Mouse (Mus musculus) forebrain, embryonic 13.5 days (tissue): ENCODE data around the gene Eif3d. TPM values are rescaled to one million over a fixed set of nuclear protein-coding genes. Genes with fewer than 3 reads are reported as not detected.
"Not testable (repeated sequence)": the region's sequence is repeated elsewhere in the genome, so short reads cannot be mapped to it uniquely, and the experiment has no call there.

Experiments
- ATAC-seq: fragments of 200-750 bp; cut with Nextera tagmentation; 2 replicates; pipeline ENCODE4 v1.8.0; 2017
- H3K27ac ChIP-seq: fragments of 300-500 bp; sonication (generic); 2 replicates; pipeline ENCODE4 v1.5.1; 2015; ENCODE audit warnings: inconsistent platforms, mild to moderate bottlenecking, moderate library complexity
- H3K27me3 ChIP-seq: fragments of 300-500 bp; sonication (generic); 2 replicates; pipeline ENCODE4 v1.6.1; 2015; ENCODE audit warnings: mild to moderate bottlenecking, inconsistent platforms
- H3K36me3 ChIP-seq: fragments of 300-500 bp; sonication (generic); 2 replicates; pipeline ENCODE4 v1.6.1; 2015; ENCODE audit warnings: mild to moderate bottlenecking, inconsistent platforms; ENCODE audit not compliant: poor library complexity, severe bottlenecking
- H3K4me1 ChIP-seq: fragments of 300-500 bp; sonication (generic); 2 replicates; pipeline ENCODE4 v1.6.1; 2015; ENCODE audit warnings: inconsistent platforms
- H3K4me2 ChIP-seq: fragments of 300-500 bp; sonication (generic); 2 replicates; pipeline ENCODE4 v1.6.1; 2015; ENCODE audit warnings: inconsistent platforms, mild to moderate bottlenecking, moderate library complexity
- H3K4me3 ChIP-seq: fragments of 300-500 bp; sonication (generic); 2 replicates; pipeline ENCODE4 v1.5.1; 2015; ENCODE audit warnings: mild to moderate bottlenecking, inconsistent platforms
- H3K9ac ChIP-seq: fragments of 300-500 bp; sonication (generic); 2 replicates; pipeline ENCODE4 v1.6.1; 2015; ENCODE audit warnings: mild to moderate bottlenecking, inconsistent platforms
- H3K9me3 ChIP-seq: fragments of 300-500 bp; sonication (generic); replicated peaks from 2 replicates; pipeline ENCODE4 v1.6.1; 2016; ENCODE audit warnings: inconsistent platforms
- WGBS: fragments of 180-500 bp; shearing (Covaris S2); methylation state at CpG from one replicate; pipeline ENCODE4 v1.1.7; 2015; 5-methylcytosine and 5-hydroxymethylcytosine counted together
- polyA plus RNA-seq: library from polyadenylated mRNA; unstranded; fragments of >200 nt; fragmentation: Nextera tagmentation; extraction: Ambion mirVana; gene quantifications from 2 replicates; pipeline ENCODE4 v1.2.1, GENCODE M21; 2015

The Eif3d gene
- polyA plus RNA-seq = 200 and 207 TPM in 2 replicates

DNA sequence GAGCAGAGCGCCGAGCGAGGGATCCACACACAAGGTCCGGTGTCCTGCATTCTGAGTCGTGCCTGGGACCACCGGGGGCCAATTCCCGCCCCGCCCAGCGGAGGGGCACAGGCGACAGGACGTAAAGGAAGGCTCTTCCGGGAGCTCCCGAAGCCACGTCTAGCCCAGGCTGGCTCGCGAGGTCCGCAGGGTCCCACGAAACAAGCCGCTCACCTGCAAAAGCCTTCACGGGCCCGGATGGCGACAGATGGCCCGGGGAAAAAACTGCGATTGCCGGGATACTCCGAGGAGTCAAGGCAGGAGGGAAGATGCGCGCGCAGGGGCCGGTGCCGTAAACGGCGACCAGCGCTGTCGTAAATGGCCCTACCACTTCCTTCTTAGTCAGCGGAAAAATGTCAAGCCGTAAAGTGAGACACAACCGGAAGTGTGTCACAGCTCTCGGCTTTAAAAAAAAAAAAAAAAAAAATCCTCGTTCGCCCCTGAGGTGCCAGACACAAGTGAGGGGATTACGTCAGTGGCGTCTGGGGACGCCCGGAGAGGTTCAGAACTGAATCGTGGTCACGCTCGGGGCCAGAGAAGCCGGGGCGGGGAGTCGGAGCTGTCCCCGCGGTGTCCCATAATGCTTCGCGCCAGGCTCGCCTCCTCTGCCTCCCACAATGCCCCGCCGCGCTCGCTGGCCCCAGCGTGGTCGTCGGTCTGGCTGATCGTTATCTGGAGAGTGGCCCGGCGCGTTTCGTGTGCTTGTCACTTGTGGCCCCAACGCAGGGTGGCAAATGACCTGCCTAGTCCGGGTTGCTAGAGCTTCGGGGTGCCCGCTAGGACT lies at the start of gene Eif3d:
Gene Eif3d (minus strand): TSS at position 344 of the 823 bp plus-strand sequence.
- H3K9ac ChIP-seq = peak within 1 kb of the TSS; percentile 94
- peaks cover 30% of the 10 kb centered on the region for H3K36me3 ChIP-seq
- H3K4me2 ChIP-seq = peak within 1 kb of the TSS; percentile 94
- peak; percentile 91 for ATAC-seq
- H3K4me1 ChIP-seq = peaks cover 24% of the 10 kb centered on the region
- WGBS = under 1% methylated on average over 72 of the region's 72 CpGs
- H3K9me3 ChIP-seq = no peaks in the 10 kb centered on the region
- peak within 1 kb of the TSS; percentile 99 for H3K27ac ChIP-seq
- peak within 1 kb of the TSS; percentile 82 for H3K4me3 ChIP-seq
- no peaks in the 10 kb centered on the region for H3K27me3 ChIP-seq

DNA sequence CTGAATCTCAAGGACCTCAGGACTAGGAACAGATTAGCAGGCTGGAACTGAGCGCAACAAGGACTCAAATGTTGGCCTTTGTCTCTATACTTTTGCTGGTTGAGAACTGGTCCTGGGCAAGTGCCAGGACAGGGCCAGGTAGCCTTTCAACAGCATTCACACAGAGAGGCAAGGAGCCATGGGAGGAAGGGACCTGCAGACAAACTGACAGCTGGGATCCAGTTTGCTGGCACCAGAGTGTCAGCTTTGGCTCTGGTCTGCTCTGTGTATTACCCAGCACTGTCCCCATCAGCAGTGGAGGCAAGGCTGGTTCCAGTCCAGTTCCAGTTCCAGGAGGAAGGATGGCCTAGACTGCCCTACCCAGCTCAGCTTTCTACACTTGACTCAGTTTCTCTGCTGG lies 43.4 kb upstream of the Eif3d start:
- no peak for ATAC-seq
- no peak overlapping the region for H3K4me3 ChIP-seq
- no peak overlapping the region for H3K9ac ChIP-seq
- no peaks in the 10 kb centered on the region for H3K27me3 ChIP-seq
- H3K9me3 ChIP-seq = no peaks in the 10 kb centered on the region
- H3K4me1 ChIP-seq = no peaks in the 10 kb centered on the region
- H3K36me3 ChIP-seq = no peaks in the 10 kb centered on the region
- no peak overlapping the region for H3K4me2 ChIP-seq
- no peak overlapping the region for H3K27ac ChIP-seq
- WGBS = 91% methylated on average over 1 of the region's 1 CpGs

DNA sequence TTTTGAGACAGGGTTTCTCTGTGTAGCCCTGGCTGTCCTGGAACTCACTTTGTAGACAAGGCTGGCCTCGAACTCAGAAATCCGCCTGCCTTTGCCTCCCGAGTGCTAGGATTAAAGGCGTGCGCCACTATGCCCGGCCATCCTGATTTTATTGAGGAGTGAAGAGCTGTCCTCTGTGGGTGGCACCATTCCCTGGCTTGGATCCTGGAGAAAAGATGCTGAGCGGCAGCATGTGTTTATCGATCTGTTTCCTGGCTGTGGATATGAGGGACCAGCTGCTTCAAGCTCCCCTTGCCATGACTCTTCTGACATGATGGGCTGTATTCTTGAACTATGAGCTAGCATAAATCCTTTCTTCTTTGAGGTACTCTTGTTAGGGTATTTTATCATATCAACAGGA lies 37.6 kb upstream of the Eif3d start:
- not testable (repeated sequence) for H3K36me3 ChIP-seq, H3K27me3 ChIP-seq, H3K9me3 ChIP-seq, H3K4me2 ChIP-seq, H3K9ac ChIP-seq, H3K4me3 ChIP-seq, H3K27ac ChIP-seq, H3K4me1 ChIP-seq, ATAC-seq
- WGBS = 94% methylated on average over 8 of the region's 8 CpGs

GRCm38 (mm10) chr15:78003929-78004328 lies 33.3 kb upstream of the Eif3d start:
- WGBS = 58% methylated on average over 9 of the region's 9 CpGs
- Histone ChIP-seq H3K36me3 (no peaks in the 10 kb centered on the region), H3K4me2 (no peak overlapping the region), H3K4me1 (no peaks in the 10 kb centered on the region), H3K27ac (no peak overlapping the region), H3K9me3 (no peaks in the 10 kb centered on the region), H3K27me3 (no peaks in the 10 kb centered on the region), H3K4me3 (no peak overlapping the region), H3K9ac (no peak overlapping the region)
- ATAC-seq = no peak

DNA sequence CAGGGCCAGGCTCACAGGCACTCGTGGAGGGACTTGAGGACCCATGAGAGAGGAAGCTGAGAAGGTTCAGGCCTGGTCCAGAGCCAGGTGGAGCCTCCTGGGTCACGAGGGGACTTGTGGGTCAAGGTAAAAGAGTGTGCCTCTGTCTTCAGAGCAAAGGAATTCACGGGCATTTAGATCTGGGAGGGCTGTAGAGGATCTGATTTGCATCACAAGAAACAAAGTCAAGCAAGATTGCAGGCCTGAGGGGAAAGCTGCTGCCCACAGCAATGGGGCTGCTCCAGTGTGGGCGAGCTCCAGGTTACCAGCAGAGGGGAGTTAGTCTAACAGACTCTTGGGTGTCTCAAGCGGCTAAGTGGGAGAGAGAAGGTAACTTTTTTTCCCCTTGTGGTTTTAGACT lies 30.8 kb upstream of the Eif3d start:
- WGBS = 17% methylated on average over 5 of the region's 5 CpGs
- Histone ChIP-seq H3K27me3 (no peaks in the 10 kb centered on the region), H3K27ac (no peak overlapping the region), H3K36me3 (no peaks in the 10 kb centered on the region), H3K9ac (no peak overlapping the region), H3K9me3 (no peaks in the 10 kb centered on the region), H3K4me3 (no peak overlapping the region), H3K4me2 (no peak overlapping the region), H3K4me1 (peaks cover 4% of the 10 kb centered on the region; the same call in 1 of the 2 replicates)
- ATAC-seq = no peak

- H3K4me1 ChIP-seq = no peaks in the 10 kb centered on the region
- H3K9me3 ChIP-seq = no peaks in the 10 kb centered on the region
- ATAC-seq = no peak
- H3K4me3 ChIP-seq = no peak overlapping the region
- 72% methylated on average over 5 of the region's 5 CpGs for WGBS
- no peak overlapping the region for H3K27ac ChIP-seq
- peaks cover 10% of the 10 kb centered on the region; the same call in 1 of the 2 replicates for H3K27me3 ChIP-seq
- no peaks in the 10 kb centered on the region for H3K36me3 ChIP-seq
- H3K4me2 ChIP-seq = no peak overlapping the region
- H3K9ac ChIP-seq = no peak overlapping the region
Measured at GRCm38 (mm10) chr15:77988541-77988940, 17.9 kb upstream of the Eif3d start.

DNA sequence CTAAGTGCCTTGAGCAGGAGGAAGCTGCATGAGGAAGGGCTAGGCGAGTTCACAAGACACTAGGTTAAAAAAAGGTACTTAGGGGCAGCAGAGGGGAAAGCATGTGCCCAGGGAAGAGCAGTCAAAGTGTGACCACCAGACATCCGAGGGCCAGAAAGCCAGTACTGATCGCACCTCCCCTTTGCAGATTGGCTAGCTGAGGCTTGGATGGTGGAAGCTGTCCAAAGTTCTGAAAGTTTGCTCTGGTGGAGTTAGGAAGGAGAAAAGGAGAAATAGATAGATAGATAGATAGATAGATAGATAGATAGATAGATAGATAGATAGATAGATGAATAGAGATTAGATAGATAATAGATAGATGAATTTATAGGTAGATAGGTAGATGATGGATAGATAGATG lies 12.8 kb upstream of the Eif3d start:
- Histone ChIP-seq H3K9ac (no peak overlapping the region), H3K4me3 (no peak overlapping the region), H3K9me3 (no peaks in the 10 kb centered on the region), H3K4me2 (no peak overlapping the region), H3K27me3 (peaks cover 14% of the 10 kb centered on the region; the same call in 1 of the 2 replicates), H3K36me3 (no peaks in the 10 kb centered on the region), H3K4me1 (no peaks in the 10 kb centered on the region), H3K27ac (no peak overlapping the region)
- no peak for ATAC-seq
- 43% methylated on average over 3 of the region's 3 CpGs for WGBS

DNA sequence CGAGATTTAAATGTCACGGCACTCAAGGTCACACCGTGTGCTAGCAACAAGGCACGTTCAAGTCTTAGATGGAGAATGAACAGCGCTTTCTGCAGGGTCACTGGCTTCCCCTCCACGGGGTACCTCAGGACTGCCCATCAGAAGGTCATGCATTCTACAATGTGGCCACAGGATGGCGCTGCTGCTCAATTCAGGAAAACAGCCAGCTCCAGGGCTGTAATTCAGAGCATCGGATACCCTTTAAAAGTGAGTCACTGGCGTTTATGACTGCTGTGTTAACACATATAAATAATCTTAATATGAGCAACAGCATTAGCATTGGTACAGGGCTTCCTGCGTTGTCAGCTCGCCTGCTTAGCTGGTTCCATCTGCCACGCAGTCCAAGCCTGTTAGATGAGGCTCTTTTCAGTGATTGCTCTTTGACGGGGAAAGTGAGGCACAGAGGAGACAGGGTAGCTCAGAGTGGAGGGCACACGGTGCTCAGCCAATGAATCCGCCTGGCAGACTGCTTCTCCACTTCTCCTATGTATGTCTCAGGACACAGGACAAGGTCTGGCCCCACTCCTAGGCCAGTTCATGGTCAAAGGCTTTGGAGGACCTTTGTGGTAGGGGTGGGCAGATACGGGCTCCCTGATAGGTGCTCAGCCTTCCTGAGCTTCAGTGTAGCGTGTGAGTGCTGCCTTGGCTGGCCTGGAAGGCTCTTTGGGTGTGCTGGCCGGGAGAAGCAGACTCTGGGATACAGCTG lies 11.8 kb upstream of the Eif3d start:
- H3K4me2 ChIP-seq = no peak overlapping the region
- no peaks in the 10 kb centered on the region for H3K36me3 ChIP-seq
- H3K4me1 ChIP-seq = no peaks in the 10 kb centered on the region
- WGBS = 28% methylated on average over 18 of the region's 18 CpGs
- H3K9me3 ChIP-seq = no peaks in the 10 kb centered on the region
- ATAC-seq = no peak
- H3K9ac ChIP-seq = no peak overlapping the region
- no peak overlapping the region for H3K4me3 ChIP-seq
- no peak overlapping the region for H3K27ac ChIP-seq
- peaks cover 14% of the 10 kb centered on the region; the same call in 1 of the 2 replicates for H3K27me3 ChIP-seq

DNA sequence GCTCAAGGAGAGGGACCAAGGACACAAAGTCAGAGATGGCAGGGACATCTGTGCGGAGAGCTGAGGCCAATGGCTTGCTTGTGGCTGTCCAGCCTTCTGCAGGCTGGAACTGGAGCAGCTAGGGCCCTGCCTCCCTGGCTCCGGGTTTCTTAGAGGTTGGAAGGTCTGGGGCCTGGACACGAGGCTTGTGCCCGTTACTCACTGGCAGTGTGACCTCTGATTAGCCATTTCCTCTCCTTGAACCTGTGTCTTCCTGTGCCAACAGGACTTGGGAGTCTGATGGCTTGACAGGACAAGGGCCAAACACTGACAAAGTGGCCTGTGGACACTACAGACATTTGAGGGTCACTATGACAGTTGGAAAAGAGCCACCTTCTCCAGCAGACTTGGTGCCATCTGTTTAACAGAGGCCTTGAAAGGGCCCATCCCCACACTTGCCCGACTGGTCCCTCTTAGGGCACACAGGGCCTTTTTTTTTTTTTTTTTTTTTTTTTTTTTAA lies 10.6 kb upstream of the Eif3d start:
- no peak overlapping the region for H3K4me2 ChIP-seq
- no peak overlapping the region for H3K4me3 ChIP-seq
- H3K27ac ChIP-seq = no peak overlapping the region
- WGBS = 78% methylated on average over 5 of the region's 5 CpGs
- H3K36me3 ChIP-seq = no peaks in the 10 kb centered on the region
- H3K9ac ChIP-seq = no peak overlapping the region
- no peaks in the 10 kb centered on the region for H3K4me1 ChIP-seq
- peaks cover 14% of the 10 kb centered on the region; the same call in 1 of the 2 replicates for H3K27me3 ChIP-seq
- no peaks in the 10 kb centered on the region for H3K9me3 ChIP-seq
- no peak for ATAC-seq

GRCm38 (mm10) chr15:77979427-77979865 lies 8.8 kb upstream of the Eif3d start:
- Histone ChIP-seq H3K9me3 (no peaks in the 10 kb centered on the region), H3K4me2 (no peak overlapping the region), H3K9ac (no peak overlapping the region), H3K27me3 (peaks cover 7% of the 10 kb centered on the region; the same call in 1 of the 2 replicates), H3K27ac (no peak overlapping the region), H3K4me3 (no peak overlapping the region), H3K36me3 (no peaks in the 10 kb centered on the region), H3K4me1 (no peaks in the 10 kb centered on the region)
- WGBS = 85% methylated on average over 10 of the region's 10 CpGs
- ATAC-seq = no peak

- Histone ChIP-seq H3K4me1 (no peaks in the 10 kb centered on the region), H3K4me3 (no peak overlapping the region), H3K4me2 (no peak overlapping the region), H3K27ac (no peak overlapping the region), H3K9me3 (no peaks in the 10 kb centered on the region), H3K9ac (no peak overlapping the region), H3K36me3 (no peaks in the 10 kb centered on the region), H3K27me3 (0 out of 2 replicates have a peak, but pooled peaks cover 4% of the 10 kb centered on the region)
- WGBS = 62% methylated on average over 3 of the region's 3 CpGs
- ATAC-seq = no peak
Measured at GRCm38 (mm10) chr15:77977663-77978062, 7.0 kb upstream of the Eif3d start.

- Histone ChIP-seq H3K9me3 (no peaks in the 10 kb centered on the region), H3K9ac (no peak overlapping the region), H3K4me2 (no peak overlapping the region), H3K4me3 (no peak overlapping the region), H3K27me3 (no peaks in the 10 kb centered on the region), H3K36me3 (no peaks in the 10 kb centered on the region), H3K27ac (no peak overlapping the region), H3K4me1 (peaks cover 14% of the 10 kb centered on the region)
- no peak for ATAC-seq
- 81% methylated on average over 6 of the region's 6 CpGs for WGBS
Measured at GRCm38 (mm10) chr15:77974165-77974841, 3.7 kb upstream of the Eif3d start.
